Mouse (Mus musculus): ENCODE results near the gene Olfr652. TPM values are rescaled to one million over a fixed set of nuclear protein-coding genes. Genes with fewer than 3 reads are reported as not detected.
A peak's percentile ranks its signal among the peaks of the same experiment; 100 is the strongest.

Olfr652 gene
- polyA plus RNA-seq, 1 experiment: not detected

DNA sequence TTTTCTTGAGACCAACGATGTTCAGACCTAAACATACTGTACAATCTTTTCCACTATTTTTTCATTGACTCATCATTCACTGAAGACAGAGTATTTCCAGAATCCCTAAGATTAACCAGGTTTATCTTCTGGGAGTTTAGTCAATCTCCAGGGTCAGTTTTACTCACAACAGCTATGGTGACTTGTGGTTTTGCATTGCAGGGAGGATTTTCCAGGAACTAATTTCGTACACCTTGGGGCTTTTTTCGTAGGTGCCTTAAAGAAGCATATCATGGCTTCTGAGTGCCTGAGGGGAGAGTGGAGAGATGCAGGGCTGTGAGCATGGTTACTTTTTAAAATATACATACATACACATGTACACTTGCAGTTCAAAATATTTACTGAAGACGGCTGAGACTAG is 26.0 kb downstream of the Olfr652 start, which contains the start of gene Olfr654:
Olfr654 (plus strand) TSS at position 301 of the 400 bp plus-strand sequence.
- Histone ChIP-seq H3K9me3 (replicated peaks; ENCODE audit: control insufficient read depth, insufficient read depth, low read length, poor library complexity, severe bottlenecking) (no peaks in the 10 kb centered on the region), H3K36me3 (ENCODE audit: control insufficient read depth, insufficient read depth, low read length, poor library complexity, severe bottlenecking) (no peaks in the 10 kb centered on the region), H3K27me3 (ENCODE audit: control insufficient read depth, insufficient read depth, low read length, poor library complexity, severe bottlenecking) (no peaks in the 10 kb centered on the region), H3K4me3 (ENCODE audit: low read depth, low read length) (no peak within 1 kb of the TSS), H3K9ac (ENCODE audit: low read depth, poor library complexity, severe bottlenecking) (no peak within 1 kb of the TSS), H3K4me1 (ENCODE audit: control insufficient read depth, insufficient read depth, low read length) (no peaks in the 10 kb centered on the region), H3K27ac (ENCODE audit: insufficient read depth, low read length) (no peak within 1 kb of the TSS)
- TF ChIP-seq POLR2A (IDR thresholded peaks at IDR 0.05; ENCODE audit: insufficient read depth, low read length) (no peak), EP300 (IDR thresholded peaks at IDR 0.05; ENCODE audit: insufficient read depth, low read depth, low read length) (no peak), CTCF (IDR thresholded peaks at IDR 0.05; ENCODE audit: low read depth, low read length) (no peak)

DNA sequence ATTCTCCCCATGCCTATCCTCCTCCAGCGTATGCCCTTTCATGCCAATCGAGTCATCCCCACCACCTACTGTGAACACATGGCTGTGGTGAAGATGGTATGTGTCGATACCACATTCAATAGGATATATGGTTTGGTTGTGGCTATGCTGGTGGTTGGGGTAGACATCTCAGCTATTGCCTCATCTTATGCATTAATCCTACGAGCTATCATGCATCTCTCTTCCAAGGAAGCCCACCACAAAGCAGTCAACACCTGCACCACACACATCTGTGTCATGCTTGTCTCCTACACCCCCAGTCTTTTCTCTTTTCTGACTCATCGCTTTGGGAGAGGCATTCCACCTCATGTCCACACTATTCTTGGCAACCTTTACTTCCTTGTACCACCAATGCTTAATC is 27.6 kb downstream of the Olfr652 start:
- TF ChIP-seq CTCF (IDR thresholded peaks at IDR 0.05; ENCODE audit: low read depth, low read length): no peak
- TF ChIP-seq EP300 (IDR thresholded peaks at IDR 0.05; ENCODE audit: insufficient read depth, low read depth, low read length): no peak
- TF ChIP-seq POLR2A (IDR thresholded peaks at IDR 0.05; ENCODE audit: insufficient read depth, low read length): no peak
- Histone ChIP-seq H3K9ac (ENCODE audit: low read depth, poor library complexity, severe bottlenecking) (no peak overlapping the region), H3K36me3 (ENCODE audit: control insufficient read depth, insufficient read depth, low read length, poor library complexity, severe bottlenecking) (no peaks in the 10 kb centered on the region), H3K27ac (ENCODE audit: insufficient read depth, low read length) (no peak overlapping the region), H3K9me3 (replicated peaks; ENCODE audit: control insufficient read depth, insufficient read depth, low read length, poor library complexity, severe bottlenecking) (no peaks in the 10 kb centered on the region), H3K4me3 (ENCODE audit: low read depth, low read length) (no peak overlapping the region), H3K4me1 (ENCODE audit: control insufficient read depth, insufficient read depth, low read length) (no peaks in the 10 kb centered on the region), H3K27me3 (ENCODE audit: control insufficient read depth, insufficient read depth, low read length, poor library complexity, severe bottlenecking) (no peaks in the 10 kb centered on the region)

DNA sequence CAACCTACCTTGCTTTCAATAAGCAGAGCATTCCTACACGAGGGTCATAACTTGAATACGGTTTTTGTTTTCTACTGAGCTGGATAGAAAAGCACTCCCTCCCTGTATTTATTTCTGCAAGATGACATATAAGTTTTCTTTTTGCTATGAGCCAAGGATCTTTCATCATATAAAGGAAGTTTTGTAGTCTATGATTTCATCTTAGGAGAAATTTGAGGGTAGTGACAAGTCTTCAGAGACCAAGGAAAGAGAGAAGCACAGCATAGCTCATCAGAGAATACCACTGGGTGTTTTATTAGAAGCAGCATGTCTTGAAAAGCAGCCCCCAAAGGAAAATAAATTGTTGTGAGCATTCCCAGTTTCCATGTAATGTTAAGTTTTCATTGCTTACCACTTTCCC is 41.0 kb downstream of the Olfr652 start, which contains the start of gene Olfr655:
Olfr655 (minus strand) TSS at position 101 of the 400 bp plus-strand sequence.
- Histone ChIP-seq H3K9ac (ENCODE audit: low read depth, poor library complexity, severe bottlenecking) (no peak within 1 kb of the TSS), H3K27ac (ENCODE audit: insufficient read depth, low read length) (no peak within 1 kb of the TSS), H3K27me3 (ENCODE audit: control insufficient read depth, insufficient read depth, low read length, poor library complexity, severe bottlenecking) (no peaks in the 10 kb centered on the region), H3K36me3 (ENCODE audit: control insufficient read depth, insufficient read depth, low read length, poor library complexity, severe bottlenecking) (no peaks in the 10 kb centered on the region), H3K9me3 (replicated peaks; ENCODE audit: control insufficient read depth, insufficient read depth, low read length, poor library complexity, severe bottlenecking) (no peaks in the 10 kb centered on the region), H3K4me3 (ENCODE audit: low read depth, low read length) (no peak within 1 kb of the TSS), H3K4me1 (ENCODE audit: control insufficient read depth, insufficient read depth, low read length) (no peaks in the 10 kb centered on the region)
- TF ChIP-seq EP300 (IDR thresholded peaks at IDR 0.05; ENCODE audit: insufficient read depth, low read depth, low read length) (no peak), POLR2A (IDR thresholded peaks at IDR 0.05; ENCODE audit: insufficient read depth, low read length) (no peak), CTCF (IDR thresholded peaks at IDR 0.05; ENCODE audit: low read depth, low read length) (no peak)

DNA sequence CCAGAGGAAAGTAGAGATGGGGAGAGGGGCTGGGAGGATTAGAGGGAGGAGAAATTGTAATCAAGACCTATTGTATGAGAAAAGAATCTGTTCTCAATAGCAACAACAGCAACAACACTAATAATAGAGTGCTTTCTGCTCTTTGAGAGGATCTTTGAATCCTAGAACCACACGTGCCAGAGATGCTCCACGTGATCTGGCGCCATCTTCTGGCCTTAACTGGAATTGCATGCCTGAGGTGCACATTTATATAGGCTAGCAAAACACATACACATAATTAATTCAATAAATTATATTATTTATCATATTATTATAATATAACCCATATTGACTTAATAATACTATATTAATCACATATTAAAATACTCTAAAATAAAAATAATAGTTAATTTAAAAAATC is 42.5 kb downstream of the Olfr652 start:
- H3K4me1 ChIP-seq (ENCODE audit: control insufficient read depth, insufficient read depth, low read length): no peaks in the 10 kb centered on the region
- no peaks in the 10 kb centered on the region for H3K36me3 ChIP-seq (ENCODE audit: control insufficient read depth, insufficient read depth, low read length, poor library complexity, severe bottlenecking)
- no peak overlapping the region for H3K4me3 ChIP-seq (ENCODE audit: low read depth, low read length)
- TF ChIP-seq POLR2A (IDR thresholded peaks at IDR 0.05; ENCODE audit: insufficient read depth, low read length): no peak
- peak; percentile 79 for TF ChIP-seq CTCF (IDR thresholded peaks at IDR 0.05; ENCODE audit: low read depth, low read length)
- no peak for TF ChIP-seq EP300 (IDR thresholded peaks at IDR 0.05; ENCODE audit: insufficient read depth, low read depth, low read length)
- no peak overlapping the region for H3K27ac ChIP-seq (ENCODE audit: insufficient read depth, low read length)
- H3K27me3 ChIP-seq (ENCODE audit: control insufficient read depth, insufficient read depth, low read length, poor library complexity, severe bottlenecking): no peaks in the 10 kb centered on the region
- no peaks in the 10 kb centered on the region for H3K9me3 ChIP-seq (replicated peaks; ENCODE audit: control insufficient read depth, insufficient read depth, low read length, poor library complexity, severe bottlenecking)
- no peak overlapping the region for H3K9ac ChIP-seq (ENCODE audit: low read depth, poor library complexity, severe bottlenecking)

DNA sequence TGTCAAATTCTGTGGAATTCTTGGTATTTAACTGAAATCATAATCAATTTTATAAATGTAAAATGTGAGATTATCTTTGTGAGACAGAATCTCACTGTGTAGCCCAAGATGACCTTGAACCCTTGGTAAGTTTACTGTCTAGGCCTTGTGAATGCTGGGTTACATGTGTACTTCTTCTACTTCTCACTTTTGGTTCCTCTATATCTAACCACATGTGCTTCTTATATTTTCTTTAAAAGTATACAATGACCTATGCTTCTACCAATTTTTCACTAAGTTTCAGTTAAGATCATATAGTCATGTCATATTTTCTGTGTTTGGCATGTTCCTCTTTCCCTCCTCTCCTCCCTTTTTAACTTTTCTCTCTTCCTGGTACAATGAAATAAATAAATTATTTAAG is 44.0 kb downstream of the Olfr652 start:
- Histone ChIP-seq H3K27me3 (ENCODE audit: control insufficient read depth, insufficient read depth, low read length, poor library complexity, severe bottlenecking) (no peaks in the 10 kb centered on the region), H3K27ac (ENCODE audit: insufficient read depth, low read length) (no peak overlapping the region), H3K36me3 (ENCODE audit: control insufficient read depth, insufficient read depth, low read length, poor library complexity, severe bottlenecking) (no peaks in the 10 kb centered on the region), H3K4me1 (ENCODE audit: control insufficient read depth, insufficient read depth, low read length) (no peaks in the 10 kb centered on the region), H3K9ac (ENCODE audit: low read depth, poor library complexity, severe bottlenecking) (no peak overlapping the region), H3K9me3 (replicated peaks; ENCODE audit: control insufficient read depth, insufficient read depth, low read length, poor library complexity, severe bottlenecking) (no peaks in the 10 kb centered on the region), H3K4me3 (ENCODE audit: low read depth, low read length) (no peak overlapping the region)
- TF ChIP-seq POLR2A (IDR thresholded peaks at IDR 0.05; ENCODE audit: insufficient read depth, low read length) (no peak), CTCF (IDR thresholded peaks at IDR 0.05; ENCODE audit: low read depth, low read length) (no peak), EP300 (IDR thresholded peaks at IDR 0.05; ENCODE audit: insufficient read depth, low read depth, low read length) (no peak)

DNA sequence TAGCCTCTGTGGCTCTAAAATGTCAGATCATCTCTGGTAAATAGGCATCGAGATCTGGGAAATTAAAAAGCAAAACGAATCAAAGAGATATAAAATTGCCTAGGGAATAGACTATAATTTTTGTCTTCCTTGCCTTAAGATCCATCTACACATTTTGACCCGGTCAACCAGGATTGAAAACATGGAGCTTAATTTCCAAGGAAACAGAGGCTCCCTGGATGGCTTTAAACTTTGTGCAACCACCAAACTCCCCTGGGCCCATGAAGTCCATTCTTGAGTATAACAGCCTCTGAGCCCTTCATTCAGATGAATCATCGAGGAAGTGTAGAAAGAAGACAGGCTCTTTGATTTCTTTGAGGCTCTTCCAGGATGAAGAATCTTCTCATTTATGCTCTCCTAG is 53.0 kb downstream of the Olfr652 start, which contains the start of gene Olfr656:
Olfr656 (plus strand) TSS at position 301 of the 400 bp plus-strand sequence.
- TF ChIP-seq EP300 (IDR thresholded peaks at IDR 0.05; ENCODE audit: insufficient read depth, low read depth, low read length) (no peak), CTCF (IDR thresholded peaks at IDR 0.05; ENCODE audit: low read depth, low read length) (no peak), POLR2A (IDR thresholded peaks at IDR 0.05; ENCODE audit: insufficient read depth, low read length) (no peak)
- Histone ChIP-seq H3K4me3 (ENCODE audit: low read depth, low read length) (no peak within 1 kb of the TSS), H3K27ac (ENCODE audit: insufficient read depth, low read length) (no peak within 1 kb of the TSS), H3K27me3 (ENCODE audit: control insufficient read depth, insufficient read depth, low read length, poor library complexity, severe bottlenecking) (no peaks in the 10 kb centered on the region), H3K9me3 (replicated peaks; ENCODE audit: control insufficient read depth, insufficient read depth, low read length, poor library complexity, severe bottlenecking) (no peaks in the 10 kb centered on the region), H3K36me3 (ENCODE audit: control insufficient read depth, insufficient read depth, low read length, poor library complexity, severe bottlenecking) (no peaks in the 10 kb centered on the region), H3K4me1 (ENCODE audit: control insufficient read depth, insufficient read depth, low read length) (no peaks in the 10 kb centered on the region), H3K9ac (ENCODE audit: low read depth, poor library complexity, severe bottlenecking) (no peak within 1 kb of the TSS)

Other genes with a start within 250 kb of the Olfr652 start
- gene Trim12a, start 245.4 kb upstream of the Olfr652 start, polyA plus RNA-seq (2011; ENCODE audit: insufficient read depth, insufficient read length, low read depth, missing spikeins): 25.3 and 26.2 TPM in 2 replicates
- gene Trim34b, start 231.4 kb upstream of the Olfr652 start, polyA plus RNA-seq (2011; ENCODE audit: insufficient read depth, insufficient read length, low read depth, missing spikeins): not detected in 2 replicates
- 16.0 and 16.3 TPM in 2 replicates for gene Trim12c, start 207.5 kb upstream of the Olfr652 start, polyA plus RNA-seq (2011; ENCODE audit: insufficient read depth, insufficient read length, low read depth, missing spikeins)
- gene Trim30b, start 191.0 kb upstream of the Olfr652 start, polyA plus RNA-seq (2011; ENCODE audit: insufficient read depth, insufficient read length, low read depth, missing spikeins): not detected in 2 replicates
- gene Trim30c, start 160.1 kb upstream of the Olfr652 start, polyA plus RNA-seq (2011; ENCODE audit: insufficient read depth, insufficient read length, low read depth, missing spikeins): not detected in 2 replicates
- 1.3 and 1.4 TPM in 2 replicates for gene Trim30a, start 95.7 kb upstream of the Olfr652 start, polyA plus RNA-seq (2011; ENCODE audit: insufficient read depth, insufficient read length, low read depth, missing spikeins)
- 0.58 and 0.60 TPM in 2 replicates for gene Trim30d, start 53.1 kb upstream of the Olfr652 start, polyA plus RNA-seq (2011; ENCODE audit: insufficient read depth, insufficient read length, low read depth, missing spikeins)
- not detected in 2 replicates for gene Olfr651, start 10.8 kb upstream of the Olfr652 start, polyA plus RNA-seq (2011; ENCODE audit: insufficient read depth, insufficient read length, low read depth, missing spikeins)
- gene Olfr653, start 16.4 kb downstream of the Olfr652 start, polyA plus RNA-seq (2011; ENCODE audit: insufficient read depth, insufficient read length, low read depth, missing spikeins): not detected in 2 replicates
- not detected in 2 replicates for gene Olfr654, start 26.1 kb downstream of the Olfr652 start, polyA plus RNA-seq (2011; ENCODE audit: insufficient read depth, insufficient read length, low read depth, missing spikeins)
- not detected in 2 replicates for gene Olfr655, start 40.9 kb downstream of the Olfr652 start, polyA plus RNA-seq (2011; ENCODE audit: insufficient read depth, insufficient read length, low read depth, missing spikeins)
- gene Olfr656, start 53.1 kb downstream of the Olfr652 start, polyA plus RNA-seq (2011; ENCODE audit: insufficient read depth, insufficient read length, low read depth, missing spikeins): not detected in 2 replicates
- not detected in 2 replicates for gene Olfr657, start 63.9 kb downstream of the Olfr652 start, polyA plus RNA-seq (2011; ENCODE audit: insufficient read depth, insufficient read length, low read depth, missing spikeins)
- not detected in 2 replicates for gene Olfr658, start 86.4 kb downstream of the Olfr652 start, polyA plus RNA-seq (2011; ENCODE audit: insufficient read depth, insufficient read length, low read depth, missing spikeins)
- not detected in 2 replicates for gene Olfr659, start 105.9 kb downstream of the Olfr652 start, polyA plus RNA-seq (2011; ENCODE audit: insufficient read depth, insufficient read length, low read depth, missing spikeins)
- gene Olfr661, start 125.6 kb downstream of the Olfr652 start, polyA plus RNA-seq (2011; ENCODE audit: insufficient read depth, insufficient read length, low read depth, missing spikeins): not detected in 2 replicates
- not detected in 2 replicates for gene Usp17le, start 216.6 kb downstream of the Olfr652 start, polyA plus RNA-seq (2011; ENCODE audit: insufficient read depth, insufficient read length, low read depth, missing spikeins)